In genomic region chr1:19109711-19110110, GRCm38 (mm10) we compare ENCODE assay signal across 9 mouse cellular contexts. TPM values are rescaled to one million over a fixed set of nuclear protein-coding genes. Genes with fewer than 3 reads are reported as not detected.
DNase-seq lines count a peak whose midpoint lies in the region; ATAC-seq and TF ChIP-seq lines count a peak whose summit lies in the region.
"Had no signal": no experiment of that assay in that cellular context is flagged by ENCODE, and none has a peak within 500 bp of the region (broad histone marks: within the 10 kb centered on the region; RNA-seq: fewer than 3 reads in every experiment).

No protein-coding gene starts in this region.

- TF ChIP-seq CTCF in kidney, postnatal 0 days (IDR thresholded peaks at IDR 0.05; ENCODE audit: low read depth), result no peak
- no peak for TF ChIP-seq CTCF in layer of hippocampus, adult 2 months (conservative IDR thresholded peaks at IDR 0.05)

- no peaks in the 10 kb centered on the region for H3K36me3 ChIP-seq in kidney, embryonic 14.5 days (ENCODE audit: control insufficient read depth, insufficient read depth, low read length)
- H3K36me3 ChIP-seq in kidney, postnatal 0 days (ENCODE audit: insufficient read depth, low read length), result no peaks in the 10 kb centered on the region
- H3K36me3 ChIP-seq in neural tube, embryonic 12.5 days, result no peaks in the 10 kb centered on the region

- 1% methylated on average over 16 of the region's 16 CpGs for WGBS in kidney, embryonic 14.5 days
- 1% methylated on average over 16 of the region's 16 CpGs for WGBS in kidney, postnatal 0 days
- 0% methylated on average over 16 of the region's 16 CpGs for WGBS in neural tube, embryonic 12.5 days

- H3K9me3 ChIP-seq in kidney, embryonic 14.5 days (ENCODE audit: control insufficient read depth, low read length), result no peaks in the 10 kb centered on the region
- no peaks in the 10 kb centered on the region for H3K9me3 ChIP-seq in kidney, postnatal 0 days (replicated peaks; ENCODE audit: low read length)
- no peaks in the 10 kb centered on the region for H3K9me3 ChIP-seq in neural tube, embryonic 12.5 days

- no peak for ATAC-seq in kidney, embryonic 14.5 days (ENCODE audit: low FRiP score, low TSS enrichment)
- no peak; the same call in 1 of the 2 replicates for ATAC-seq in kidney, postnatal 0 days (replicated peaks; ENCODE audit: low FRiP score, low read depth)
- 0 out of 2 replicates have a peak, but pooled peaks have one; percentile 32 for ATAC-seq in neural tube, embryonic 12.5 days (ENCODE audit: low FRiP score, low read depth)

- no peak overlapping the region for H3K4me3 ChIP-seq in kidney, embryonic 14.5 days (ENCODE audit: low read length)
- no peak overlapping the region for H3K4me3 ChIP-seq in kidney, postnatal 0 days (replicated peaks; ENCODE audit: low read depth, low read length)
- no peak overlapping the region for H3K4me3 ChIP-seq in neural tube, embryonic 12.5 days
- no peak overlapping the region for H3K4me3 ChIP-seq in layer of hippocampus, adult 2 months

- H3K4me2 ChIP-seq in kidney, embryonic 14.5 days (replicated peaks; ENCODE audit: low read depth, low read length), result no peak overlapping the region
- H3K4me2 ChIP-seq in kidney, postnatal 0 days (ENCODE audit: low read length), result no peak overlapping the region
- no peak overlapping the region for H3K4me2 ChIP-seq in neural tube, embryonic 12.5 days (replicated peaks)

- H3K9ac ChIP-seq in kidney, embryonic 14.5 days (ENCODE audit: low read depth, low read length), result no peak overlapping the region
- no peak overlapping the region for H3K9ac ChIP-seq in kidney, postnatal 0 days (ENCODE audit: low read depth, low read length)
- H3K9ac ChIP-seq in neural tube, embryonic 12.5 days, result no peak overlapping the region
- H3K9ac ChIP-seq: liver, embryonic 14.5 days had no signal

- peaks cover 87% of the 10 kb centered on the region for H3K27me3 ChIP-seq in kidney, embryonic 14.5 days (ENCODE audit: control insufficient read depth, insufficient read depth, low read length)
- H3K27me3 ChIP-seq in kidney, postnatal 0 days (ENCODE audit: insufficient read depth, low read length), result peaks cover 40% of the 10 kb centered on the region
- H3K27me3 ChIP-seq in neural tube, embryonic 12.5 days (replicated peaks), result peaks cover 84% of the 10 kb centered on the region

- peak; percentile 12 for DNase-seq in kidney, adult 9 months
- DNase-seq in embryo, embryonic 10.5 days (ENCODE audit: low spot score), result peak; percentile 86
- peak; percentile 67 for DNase-seq in kidney, postnatal 0 days (ENCODE audit: low spot score)
- no peak for DNase-seq in T-cell, adult 2 months (ENCODE audit: low spot score)
- no peak for DNase-seq in layer of hippocampus, adult 2 months (ENCODE audit: low spot score in 2 of 2)

- no peak overlapping the region for H3K27ac ChIP-seq in kidney, embryonic 14.5 days (ENCODE audit: low read depth, low read length)
- no peak overlapping the region for H3K27ac ChIP-seq in kidney, postnatal 0 days
- H3K27ac ChIP-seq in neural tube, embryonic 12.5 days, result no peak overlapping the region
- H3K27ac ChIP-seq in layer of hippocampus, adult 2 months, result no peak overlapping the region
- H3K27ac ChIP-seq: liver, embryonic 14.5 days had no signal

- H3K4me1 ChIP-seq in kidney, embryonic 14.5 days (ENCODE audit: control insufficient read depth, insufficient read depth, low read length), result no peaks in the 10 kb centered on the region
- no peaks in the 10 kb centered on the region for H3K4me1 ChIP-seq in kidney, postnatal 0 days (replicated peaks; ENCODE audit: insufficient read depth, low read length)
- no peaks in the 10 kb centered on the region for H3K4me1 ChIP-seq in neural tube, embryonic 12.5 days

RNA-seq across cellular contexts. Expression of gene Tfap2d, which starts 6.9 kb away (rescaled TPM):
- polyA plus RNA-seq in kidney, embryonic 14.5 days (2014; fragmentation: Nextera tagmentation; extraction: Ambion mirVana), result not detected in 2 replicates
- polyA plus RNA-seq in kidney, postnatal 0 days (2015; fragmentation: Nextera tagmentation; extraction: Ambion mirVana), result not detected in 2 replicates
- polyA plus RNA-seq in neural tube, embryonic 12.5 days (2016; fragmentation: Nextera tagmentation; extraction: Ambion mirVana), result not detected in 2 replicates
- total RNA-seq in layer of hippocampus, adult 2 months (2021), result not detected
- polyA plus RNA-seq: heart, embryonic 14.5 days; liver, embryonic 14.5 days had no signal

Comparison
In these comparisons a context has a peak if more than half of its experiments do, and no peak if none do; other contexts are left out.
1. DNase-seq: peak in kidney, adult 9 months (single experiment), embryo, embryonic 10.5 days (single experiment) and kidney, postnatal 0 days (single experiment); none in T-cell, adult 2 months (single experiment) and layer of hippocampus, adult 2 months (0 of 2).